Mouse (Mus musculus): ENCODE measurements around the gene Tmem129.

The Tmem129 gene

DNA sequence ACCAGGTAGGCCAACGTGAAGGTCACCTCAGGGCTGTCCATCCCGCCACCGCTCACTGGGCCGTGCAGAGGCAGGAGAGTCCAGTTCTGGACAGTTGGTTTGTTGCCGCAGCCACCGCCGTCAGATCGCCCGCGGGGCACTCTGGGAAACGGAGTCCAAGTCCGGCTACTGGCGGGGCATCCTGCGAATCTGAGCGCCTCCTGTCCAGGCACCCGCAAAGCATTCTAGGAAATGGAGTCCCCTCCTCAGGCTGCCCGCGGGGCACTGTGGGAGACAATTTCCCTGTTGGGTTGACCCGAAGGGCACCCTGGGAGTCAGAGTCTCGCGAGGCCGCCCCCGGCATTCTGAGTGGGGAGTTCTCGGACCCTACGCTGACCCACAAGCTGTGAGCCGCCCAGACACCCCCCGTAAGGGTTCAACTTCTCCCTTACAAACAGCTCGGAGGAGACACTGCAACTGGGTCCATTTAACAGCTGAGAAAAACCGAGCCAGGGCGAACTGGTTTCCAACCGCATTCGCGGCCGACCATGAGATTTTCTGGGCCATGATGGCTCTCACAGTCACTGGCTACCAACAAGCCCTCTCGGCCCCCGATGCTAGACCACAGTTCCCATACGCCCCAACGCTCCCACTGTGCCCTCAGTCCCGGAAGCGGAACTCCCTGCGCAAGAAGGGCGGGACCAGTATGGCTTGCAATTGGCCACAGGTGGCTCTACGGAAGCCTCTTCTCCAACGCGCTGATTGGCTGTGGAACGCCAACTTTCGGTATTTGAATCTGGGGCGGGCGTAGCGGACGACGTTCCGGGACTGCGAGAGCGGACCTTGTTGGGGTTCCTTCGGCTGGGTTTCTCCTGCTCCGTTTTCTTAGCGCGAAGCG, at the start of gene Tmem129, which contains the start of gene Tacc3:
Gene Tmem129 (minus strand): TSS at position 630 of the 877 bp plus-strand sequence.
Gene Tacc3 (plus strand): TSS at position 342 of the 877 bp plus-strand sequence.
- peak; percentile 87 for DNase-seq (ENCODE audit: low spot score)

DNA sequence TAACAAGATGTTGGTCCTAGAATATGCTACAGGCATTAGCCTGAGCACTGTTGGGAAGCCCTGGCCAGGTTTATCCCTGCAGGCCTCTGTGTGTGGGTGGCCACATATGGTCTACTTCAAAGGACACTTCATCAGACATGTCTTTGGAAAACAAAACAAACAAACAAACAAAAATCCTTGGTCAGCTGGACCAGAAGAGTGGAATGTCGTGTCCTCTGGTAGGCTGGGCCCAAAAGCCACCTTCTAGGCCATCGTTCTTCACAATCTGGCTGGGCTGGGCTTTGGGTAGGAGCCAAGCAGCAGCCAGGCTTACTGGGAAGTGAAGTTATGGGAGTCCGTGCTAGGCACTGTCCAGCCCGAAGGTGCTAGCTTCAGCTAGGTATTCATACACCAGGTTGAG, 48.9 kb upstream of the Tmem129 start:
- DNase-seq (ENCODE audit: low spot score) = no peak

DNA sequence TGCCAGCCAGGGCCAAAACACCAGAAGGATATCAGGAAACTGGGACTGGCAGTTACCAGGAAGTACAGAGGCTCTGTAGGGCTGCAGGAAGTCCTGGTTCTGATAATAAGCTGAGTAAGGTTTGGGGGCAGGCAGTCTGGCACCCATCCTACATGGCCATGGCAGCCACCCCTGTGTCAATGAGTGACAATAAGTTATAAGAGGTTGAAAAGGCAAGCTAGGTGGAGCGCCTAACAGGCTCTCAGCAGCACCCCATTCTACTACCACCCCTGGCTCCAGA, 48.1 kb upstream of the Tmem129 start:
- no peak for DNase-seq (ENCODE audit: low spot score)

DNA sequence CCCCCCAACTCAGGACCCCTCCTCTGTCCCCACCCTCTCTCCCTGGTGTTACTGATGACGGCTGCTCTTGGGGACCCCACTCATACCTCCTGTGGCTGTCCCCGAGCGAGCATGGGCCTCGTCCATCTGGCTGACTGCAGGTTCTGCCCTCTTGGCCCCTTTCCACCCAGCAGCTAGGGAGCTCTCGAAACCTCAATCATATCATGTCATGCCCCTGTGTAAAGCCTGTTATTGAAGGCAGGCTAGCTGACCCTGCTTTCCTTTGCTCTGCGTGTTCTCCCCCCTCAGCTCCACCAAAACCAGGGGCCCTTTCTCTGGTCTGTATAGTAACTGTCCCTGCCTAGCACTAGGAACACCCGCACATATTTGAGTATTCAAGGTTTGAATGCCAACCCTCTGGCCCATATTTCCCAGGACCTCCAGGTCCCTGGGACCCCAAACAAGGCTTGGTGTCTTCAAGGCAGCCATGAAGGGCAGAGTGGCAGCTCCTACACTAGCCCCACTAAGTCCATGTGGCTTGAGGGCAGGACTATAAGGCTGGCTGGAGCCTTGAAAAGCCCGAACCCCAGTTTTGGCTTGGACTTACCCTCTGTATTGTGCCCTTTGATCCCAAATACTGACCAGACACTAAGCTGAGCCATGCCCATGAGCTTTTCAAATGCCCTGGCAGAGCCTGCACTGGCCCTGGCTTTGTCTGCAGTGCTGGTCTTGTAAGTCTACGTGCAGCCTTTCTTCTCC, 47.6 kb upstream of the Tmem129 start:
- no peak for DNase-seq (ENCODE audit: low spot score)

DNA sequence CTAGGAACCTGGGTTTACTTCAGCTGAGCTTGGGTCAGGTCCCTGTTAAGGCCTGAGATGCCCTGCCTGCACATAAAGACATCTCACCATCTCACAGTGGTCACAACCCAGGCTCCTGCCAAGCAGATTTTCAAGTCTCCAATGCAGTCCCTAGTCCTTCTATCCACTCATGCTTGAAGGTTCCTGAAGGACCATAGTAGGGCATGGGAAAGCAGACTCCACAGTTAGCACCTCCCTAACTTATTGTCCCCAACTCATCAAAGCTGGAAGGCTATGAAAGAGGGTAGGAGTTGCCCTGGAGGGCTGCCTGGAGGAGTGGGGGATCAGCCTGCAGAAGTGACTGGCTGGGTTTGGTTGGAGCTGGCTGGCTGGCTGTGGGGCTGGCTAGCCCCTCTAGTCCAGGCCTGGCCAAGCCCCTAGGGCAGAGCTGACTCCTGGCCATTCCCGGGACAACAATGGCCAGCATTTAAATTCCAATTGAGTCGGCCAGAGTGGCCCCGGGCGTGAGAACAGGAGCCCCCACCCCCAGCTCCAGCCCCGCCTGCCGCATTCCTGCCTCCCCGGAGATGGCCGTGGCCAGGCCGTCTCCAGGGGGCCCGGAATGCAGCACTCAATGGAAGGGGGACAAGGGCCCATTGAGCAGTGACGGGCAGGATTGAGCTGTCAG, 46.9 kb upstream of the Tmem129 start:
- no peak for DNase-seq (ENCODE audit: low spot score)

DNA sequence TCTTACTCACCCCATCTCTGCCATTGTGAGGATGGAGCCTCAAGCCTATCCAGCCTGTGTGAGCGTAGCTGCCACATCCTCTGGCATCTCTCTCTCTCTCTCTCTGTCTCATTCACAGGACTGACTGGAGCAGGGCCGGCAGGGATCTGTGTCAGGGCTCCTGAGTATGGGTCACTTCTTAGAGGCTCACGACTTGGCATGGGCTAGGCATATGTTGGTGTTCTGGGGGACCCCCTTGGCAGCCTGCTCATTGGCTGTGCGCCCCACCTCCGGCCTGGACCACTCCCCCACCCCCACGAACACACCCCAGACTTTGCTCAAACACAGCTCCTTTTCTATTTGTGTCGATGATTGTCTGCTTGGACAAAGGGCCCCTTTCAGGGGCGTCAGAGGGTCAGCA, 45.8 kb upstream of the Tmem129 start:
- DNase-seq (ENCODE audit: low spot score) = no peak

DNA sequence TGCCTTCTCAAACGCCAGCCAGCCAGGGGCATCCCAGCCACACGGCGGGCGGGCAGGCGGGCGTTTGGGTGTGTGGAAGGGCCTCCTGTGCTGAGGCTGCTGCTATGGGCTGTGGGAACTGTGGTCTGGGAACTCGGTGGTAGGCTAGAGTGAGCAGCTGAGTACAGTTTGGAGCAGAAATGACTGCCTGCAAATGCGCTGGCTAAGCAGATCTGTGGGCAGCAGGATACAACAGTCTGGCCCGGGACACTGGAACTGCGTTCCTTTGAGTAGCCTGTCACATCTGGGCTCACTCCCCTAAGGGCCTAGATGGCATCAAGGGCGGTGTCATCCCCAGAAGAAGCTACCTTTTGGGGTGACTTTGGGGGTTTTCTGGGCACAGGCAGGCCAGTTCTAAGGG, 43.6 kb upstream of the Tmem129 start:
- no peak for DNase-seq (ENCODE audit: low spot score)

DNA sequence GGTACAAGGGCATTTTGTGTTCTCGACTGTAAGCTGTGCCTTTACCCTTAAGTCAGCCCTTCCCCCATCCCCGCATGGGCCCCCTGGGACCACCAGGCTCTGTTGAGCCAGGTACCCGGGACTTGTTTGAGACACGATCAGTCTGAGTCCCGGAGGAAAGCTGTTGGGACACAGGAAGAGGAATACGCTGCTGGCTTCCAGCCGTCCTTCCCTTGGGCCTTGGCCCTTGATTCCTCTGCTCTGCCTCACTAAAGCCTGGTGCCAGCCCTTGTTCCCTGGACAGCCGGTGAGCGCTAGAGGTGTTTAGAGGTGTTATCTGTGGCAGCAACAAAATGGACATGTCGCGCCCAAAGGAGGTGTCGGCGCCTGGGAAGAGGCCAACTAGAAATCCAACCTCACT, 41.8 kb upstream of the Tmem129 start:
- DNase-seq (ENCODE audit: low spot score) = no peak

DNA sequence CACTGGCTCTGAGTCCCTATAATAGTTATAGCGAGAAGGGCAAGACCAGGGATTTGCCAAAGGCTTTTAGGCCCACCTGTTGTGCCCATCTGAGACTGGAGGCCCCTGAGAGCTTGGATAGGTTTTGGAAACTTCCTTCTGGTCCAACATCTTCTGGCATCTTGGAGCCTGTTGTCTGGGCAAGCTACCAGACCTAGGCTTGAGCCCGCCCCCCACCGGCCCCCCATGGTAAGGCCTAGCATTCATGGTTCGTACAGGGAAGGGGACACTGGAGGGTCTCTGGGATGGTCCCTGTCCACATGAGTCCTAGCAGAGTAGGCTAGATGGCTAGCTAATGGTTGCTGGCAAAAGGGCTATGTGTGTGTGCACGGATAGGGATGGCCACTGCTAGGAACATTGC, 40.5 kb upstream of the Tmem129 start:
- no peak for DNase-seq (ENCODE audit: low spot score)

DNA sequence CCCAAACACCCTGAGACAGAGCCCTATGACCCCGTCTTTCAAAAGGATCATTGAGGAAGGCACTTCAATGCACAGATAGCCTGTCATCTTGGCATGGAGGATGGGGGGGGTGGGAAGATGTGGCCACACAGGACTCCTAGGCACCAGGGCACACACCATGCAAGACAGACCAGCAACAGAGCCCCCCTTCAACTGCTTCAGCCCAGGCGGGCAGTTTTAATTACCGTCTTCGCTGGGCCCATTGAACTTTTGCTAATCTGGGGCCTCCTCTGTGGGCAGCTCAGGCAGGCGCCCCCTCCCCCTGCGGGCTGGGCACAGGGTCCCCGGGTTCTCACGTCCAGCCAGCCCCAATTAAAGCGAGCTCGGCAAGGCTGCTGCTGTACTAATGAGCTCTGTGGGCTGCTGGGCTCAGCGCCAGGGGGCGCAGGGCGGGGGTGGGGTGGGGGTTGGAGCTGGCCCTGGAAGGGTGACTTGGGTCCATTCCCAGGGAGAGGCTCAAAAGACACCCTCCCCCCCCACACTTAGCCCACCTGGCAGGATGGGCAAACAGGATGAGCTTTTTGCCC, 39.8 kb upstream of the Tmem129 start:
- no peak for DNase-seq (ENCODE audit: low spot score)

DNA sequence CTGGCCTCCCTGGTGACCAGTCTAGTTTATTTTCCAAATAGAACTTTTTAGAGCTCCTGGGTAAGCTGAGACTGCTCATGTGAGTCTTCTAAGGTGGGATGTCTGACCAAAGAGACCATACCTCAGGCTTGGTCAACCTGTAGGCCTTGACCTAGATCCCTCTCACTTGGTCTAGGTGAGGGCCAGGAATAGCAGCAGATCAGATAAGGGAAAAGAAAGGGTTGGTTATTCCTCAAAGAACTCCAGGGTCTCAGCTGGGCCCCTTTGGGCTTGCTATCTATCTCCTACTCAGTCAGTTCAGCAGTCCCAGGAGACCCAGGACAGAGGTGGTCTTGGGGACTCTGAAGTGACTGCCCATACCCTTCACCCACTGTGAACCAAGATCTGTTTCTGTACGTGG, 39.3 kb upstream of the Tmem129 start:
- no peak for DNase-seq (ENCODE audit: low spot score)

DNA sequence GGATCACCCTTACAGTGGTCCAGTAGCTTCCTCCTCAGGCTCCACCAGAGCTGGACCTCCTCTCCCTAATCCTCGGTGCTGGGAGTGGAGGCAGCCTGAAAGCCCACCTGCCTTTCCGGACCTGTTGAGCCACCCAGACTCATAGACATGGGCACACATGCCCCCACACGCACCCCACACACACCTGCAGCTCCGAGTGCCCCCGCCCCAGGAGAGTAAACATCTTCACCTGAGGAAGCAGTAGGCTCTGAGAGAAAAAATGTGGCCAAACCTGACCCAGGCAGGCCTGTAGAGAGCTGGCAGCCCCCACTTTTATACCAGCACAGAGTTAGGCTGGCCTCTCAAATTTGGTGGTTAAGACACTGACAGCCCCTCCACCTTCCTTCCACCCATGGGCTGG, 38.2 kb upstream of the Tmem129 start:
- no peak for DNase-seq (ENCODE audit: low spot score)

DNA sequence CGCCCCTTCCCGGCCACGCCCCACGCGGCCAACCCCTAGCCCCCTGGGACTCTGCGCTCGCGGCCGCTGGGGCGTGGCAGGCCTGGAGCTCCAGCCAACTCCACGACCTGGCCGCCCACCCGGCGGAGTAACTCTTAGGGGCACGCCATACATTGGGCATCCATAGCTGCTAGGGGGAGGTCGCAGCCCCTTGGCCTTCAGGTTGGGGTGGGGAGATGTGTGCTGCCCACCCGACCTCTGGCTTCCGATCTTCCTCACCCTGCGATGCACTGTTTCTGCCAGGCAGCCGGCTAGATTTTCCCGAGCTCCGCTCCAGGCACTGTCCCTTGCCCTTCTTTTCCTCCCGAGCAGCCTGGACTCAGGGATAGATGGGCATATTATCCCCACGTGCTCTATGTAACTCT, 37.5 kb upstream of the Tmem129 start:
- DNase-seq (ENCODE audit: low spot score) = no peak

DNA sequence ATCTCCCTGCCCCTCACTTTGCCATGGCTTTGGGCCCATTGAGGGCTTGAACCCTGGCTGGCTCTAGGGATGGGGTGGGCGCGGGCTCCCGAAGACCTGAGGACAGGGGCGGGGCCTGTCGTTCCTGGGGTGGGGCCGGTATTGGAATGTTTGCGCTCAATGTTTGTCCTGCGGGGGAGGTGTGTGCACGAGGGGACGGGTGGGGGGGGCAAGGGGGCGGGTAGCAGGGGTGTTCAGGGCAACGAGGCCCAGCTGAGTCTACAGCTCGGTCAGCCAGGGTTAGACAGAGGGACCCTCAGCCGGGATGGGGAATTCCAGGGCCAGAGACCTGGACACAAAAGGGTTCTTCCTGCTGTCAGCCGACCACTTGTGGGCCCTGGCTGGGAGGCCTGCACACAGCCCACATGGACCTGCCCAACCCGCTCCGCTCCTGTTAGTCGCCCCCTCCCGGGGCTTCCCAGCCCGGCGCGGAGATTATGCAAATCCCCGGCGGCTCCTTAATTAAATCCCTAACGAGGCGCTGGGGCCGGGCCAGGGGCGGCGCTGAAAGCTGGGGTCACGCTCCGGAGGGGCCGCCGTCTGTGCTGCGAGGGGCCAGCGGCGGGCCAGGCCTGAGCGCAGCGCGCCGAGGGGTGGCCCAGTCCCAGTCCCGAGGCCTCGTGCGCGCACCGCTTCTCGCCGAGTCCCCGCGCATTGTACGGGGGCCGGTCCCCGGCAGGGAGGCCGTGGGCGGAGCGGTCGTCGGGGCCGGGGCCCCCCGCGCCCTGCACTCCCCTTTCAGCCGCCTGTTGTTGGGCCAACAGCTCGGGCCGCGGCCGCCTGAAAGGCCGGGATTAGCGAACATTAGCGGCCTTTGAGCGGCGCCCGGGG, 36.9 kb upstream of the Tmem129 start:
- DNase-seq (ENCODE audit: low spot score) = no peak

DNA sequence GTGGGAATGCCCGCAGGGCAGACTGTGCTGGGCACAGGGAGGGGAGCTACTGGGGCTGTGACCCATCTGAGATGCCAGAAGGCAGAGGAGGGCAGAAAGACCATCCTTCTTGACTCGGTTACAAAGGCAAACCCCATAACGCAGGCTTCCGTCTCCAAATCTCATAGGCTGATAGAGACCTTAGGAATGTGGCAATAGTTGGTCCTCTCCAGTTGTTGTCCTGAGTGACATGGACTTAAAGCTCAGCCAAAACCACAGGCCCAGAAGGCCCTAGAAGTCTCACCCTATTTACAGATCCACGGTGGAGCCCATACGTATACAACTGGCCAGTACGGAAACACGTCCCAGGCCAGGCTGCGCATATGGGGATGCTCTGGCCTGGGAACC, 36.2 kb upstream of the Tmem129 start:
- DNase-seq (ENCODE audit: low spot score) = no peak

DNA sequence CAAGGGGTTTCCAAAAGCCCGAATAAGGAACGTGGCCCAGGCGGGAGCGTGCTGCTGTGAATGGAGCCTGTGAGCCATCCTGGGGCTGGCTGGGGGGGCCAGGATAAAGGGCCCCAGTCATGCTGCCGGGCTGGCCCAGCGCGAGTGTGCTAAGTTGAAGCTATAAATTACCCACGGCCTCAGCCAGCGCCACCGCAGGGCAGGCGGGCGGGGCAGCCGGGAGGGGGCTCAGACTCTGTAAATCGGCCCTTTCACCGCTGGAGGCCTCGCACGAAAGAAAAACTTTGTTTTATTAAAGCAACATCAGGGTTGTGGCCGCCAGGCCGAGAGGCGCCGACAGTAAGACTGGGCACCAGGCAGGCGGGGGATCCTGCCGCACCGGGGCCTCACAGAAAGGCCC, 34.2 kb upstream of the Tmem129 start:
- no peak for DNase-seq (ENCODE audit: low spot score)

DNA sequence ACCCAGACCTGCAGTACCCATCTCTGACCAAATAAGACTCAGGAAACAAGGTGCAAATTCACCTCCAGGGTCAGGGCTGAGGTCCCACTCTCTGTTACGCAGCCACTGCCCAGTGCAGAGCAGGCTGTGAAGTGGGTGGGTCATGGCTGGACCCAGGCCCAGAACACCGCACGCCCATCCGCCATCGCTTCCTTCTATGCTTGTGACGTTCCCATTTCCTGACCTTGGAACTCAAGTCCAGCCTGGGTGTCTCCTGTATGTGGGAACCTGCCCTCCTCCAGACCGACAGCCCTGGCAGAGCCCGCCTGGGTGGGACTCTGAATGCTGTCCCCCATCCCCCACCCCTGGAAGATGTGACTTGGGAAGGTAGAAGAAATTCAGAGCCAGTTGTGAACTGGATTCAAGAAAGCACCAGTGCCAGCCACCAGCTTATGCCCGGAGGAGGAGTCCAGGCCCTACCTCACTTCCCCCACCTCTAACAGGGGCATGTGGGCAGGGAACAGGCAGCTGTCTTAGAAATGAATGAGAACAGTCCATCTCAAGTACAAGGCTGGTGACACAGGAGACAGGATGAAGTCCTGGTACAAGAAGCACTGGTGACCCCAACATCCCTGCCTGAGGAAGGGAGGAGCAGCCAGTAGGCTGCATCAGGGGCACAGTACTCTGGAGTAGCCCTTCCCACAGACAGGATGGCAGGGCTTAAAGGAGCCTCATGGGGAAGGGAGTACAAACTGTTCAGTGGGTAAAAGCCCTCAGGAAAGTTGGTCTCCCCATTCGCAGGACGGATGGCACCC, 31.8 kb upstream of the Tmem129 start:
- no peak for DNase-seq (ENCODE audit: low spot score)

DNA sequence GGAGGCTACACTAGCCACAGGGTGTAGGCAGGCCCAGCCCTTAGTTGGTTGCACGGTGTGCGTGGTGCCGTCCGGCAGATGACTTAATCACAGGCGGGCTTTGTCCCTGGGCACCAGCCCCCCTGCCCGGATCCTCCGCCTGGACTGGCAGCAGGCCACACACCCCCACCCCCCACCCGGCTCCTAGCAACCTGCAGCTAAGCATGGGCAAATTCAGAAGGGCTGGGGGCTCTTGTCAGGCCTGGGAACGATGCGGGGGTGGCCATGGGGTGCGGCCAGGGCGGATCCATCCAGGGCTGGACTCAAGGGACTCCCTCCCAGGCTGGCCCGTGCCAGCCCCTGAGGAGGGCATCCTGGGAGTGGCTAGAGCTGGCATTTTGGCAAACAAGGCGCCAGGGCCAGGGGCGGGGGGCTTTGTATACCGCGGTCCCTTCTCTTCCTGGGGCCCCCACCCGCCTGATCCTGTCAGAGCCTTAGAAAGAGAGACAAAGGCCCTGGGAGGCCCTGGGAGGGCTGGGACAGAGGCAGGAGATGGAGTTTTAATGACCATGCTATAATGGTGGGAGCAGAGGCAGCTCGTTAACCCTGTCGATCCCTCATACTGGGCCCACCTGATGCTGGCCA, 31.1 kb upstream of the Tmem129 start:
- DNase-seq (ENCODE audit: low spot score) = no peak

DNA sequence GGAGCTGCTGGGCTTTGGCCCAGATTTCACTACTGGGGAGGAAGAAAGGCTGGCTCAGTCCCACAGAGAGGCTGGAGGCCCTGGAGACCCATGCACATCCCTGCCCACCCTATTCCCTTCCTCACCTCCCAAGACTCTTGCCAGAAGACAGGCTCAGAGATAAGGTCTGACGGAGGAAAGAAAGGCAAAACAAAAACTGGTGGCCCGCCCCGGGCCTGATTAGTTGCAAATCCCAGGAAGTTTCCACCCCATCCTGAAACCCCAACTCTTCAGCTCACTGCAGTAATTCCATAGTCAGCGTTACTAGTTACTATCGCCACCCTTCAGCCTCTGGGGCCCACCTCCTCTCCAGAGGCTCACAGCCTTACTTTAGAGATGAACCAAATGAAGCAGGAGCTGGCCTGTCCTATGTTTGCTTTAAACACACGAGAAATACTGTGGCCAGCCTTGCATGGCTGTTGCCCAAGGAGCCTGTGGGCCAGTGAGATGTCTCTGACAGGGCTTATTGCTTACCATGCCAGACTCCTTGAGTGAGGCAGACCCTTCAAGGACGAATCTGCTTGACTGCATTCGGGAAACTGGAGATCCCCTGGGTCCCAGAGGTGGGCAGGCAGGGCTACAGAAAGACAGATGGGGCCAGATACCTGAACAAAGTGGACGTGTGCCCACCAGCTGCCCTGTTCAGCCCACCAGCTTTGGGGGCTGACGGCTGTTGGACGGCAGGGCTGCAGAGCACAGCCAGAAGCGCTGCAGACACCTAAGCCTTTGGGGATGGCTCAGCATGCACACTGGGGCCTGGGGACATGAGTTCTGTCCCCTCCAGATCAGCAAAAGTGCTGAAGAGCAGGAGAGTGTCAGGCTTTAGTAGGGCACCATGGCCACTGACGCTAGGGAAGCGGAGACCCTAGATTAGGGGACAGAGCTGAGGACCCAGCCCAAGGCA, 30.3 kb upstream of the Tmem129 start:
- DNase-seq (ENCODE audit: low spot score) = no peak

All from urinary bladder, postnatal 10 days (tissue).